Mouse (Mus musculus) NIH3T3 (cell line): ENCODE results near the gene Apobec3.
"Not testable (repeated sequence)": the region's sequence is repeated elsewhere in the genome, so short reads cannot be mapped to it uniquely, and the experiment has no call there.

Source experiments
- DNase-seq: peaks from one replicate; pipeline ENCODE4 v3.0.0-alpha.2; 2012; ENCODE audit warnings: low read depth

Gene Apobec3

DNA sequence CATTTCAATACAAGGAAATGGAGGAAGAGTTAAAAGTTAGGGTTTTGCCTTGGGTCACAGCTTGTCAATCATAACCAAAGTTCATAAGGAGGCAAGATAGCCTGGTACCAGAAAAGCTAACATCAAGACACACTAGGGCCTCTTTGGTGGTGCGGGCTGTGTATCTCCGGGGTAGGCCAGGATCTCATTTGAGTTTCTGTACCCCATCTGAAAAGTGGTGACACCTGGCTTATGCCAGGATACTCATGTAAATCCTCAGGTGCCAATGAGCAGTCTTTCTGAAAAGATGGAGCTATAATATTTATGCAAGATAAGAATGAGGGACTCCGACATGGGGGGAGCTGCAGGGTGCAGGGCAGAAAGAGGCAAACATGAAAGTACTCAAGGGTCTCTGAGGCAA, 36.9 kb downstream of the Apobec3 start:
- DNase-seq: no peak

DNA sequence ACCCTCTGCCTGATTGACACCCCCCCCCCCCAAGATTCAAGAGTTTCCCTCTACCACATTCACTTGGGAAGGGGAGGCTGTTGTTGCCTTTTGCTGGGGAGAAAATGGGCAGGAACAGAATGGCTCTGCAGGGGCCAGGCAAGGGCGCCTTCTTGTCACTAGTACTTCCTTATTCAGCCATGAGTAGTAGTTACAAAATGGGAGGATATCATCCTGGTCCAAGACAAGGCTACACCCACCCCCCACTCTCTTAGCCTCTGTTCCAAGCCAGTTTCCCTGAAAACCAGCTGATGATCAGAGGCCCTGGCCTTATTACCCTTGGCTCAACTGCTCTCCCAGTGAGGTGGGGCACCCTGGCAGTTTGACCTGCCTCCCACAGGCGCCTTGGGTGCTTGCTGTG, 37.3 kb downstream of the Apobec3 start:
- DNase-seq: no peak

DNA sequence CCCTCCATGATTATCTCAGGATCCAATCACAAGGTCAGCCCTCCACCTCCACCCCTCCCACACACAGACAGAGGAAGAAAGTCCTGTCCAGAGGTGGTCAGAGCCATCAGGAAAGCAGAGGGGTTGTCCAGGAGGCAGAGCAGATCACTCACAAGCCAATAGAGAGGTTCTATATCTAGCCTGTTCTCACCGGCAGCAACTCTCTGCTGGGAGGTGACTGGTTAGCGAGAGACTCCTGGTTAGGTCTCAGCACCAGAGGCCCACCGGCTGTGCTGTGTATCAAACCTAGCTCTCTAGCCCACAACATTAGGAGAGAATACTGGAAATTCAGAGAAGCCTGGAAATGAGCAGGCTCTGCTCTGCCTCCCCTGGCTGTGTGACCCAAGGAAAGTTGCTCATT, 38.3 kb downstream of the Apobec3 start:
- DNase-seq: no peak

DNA sequence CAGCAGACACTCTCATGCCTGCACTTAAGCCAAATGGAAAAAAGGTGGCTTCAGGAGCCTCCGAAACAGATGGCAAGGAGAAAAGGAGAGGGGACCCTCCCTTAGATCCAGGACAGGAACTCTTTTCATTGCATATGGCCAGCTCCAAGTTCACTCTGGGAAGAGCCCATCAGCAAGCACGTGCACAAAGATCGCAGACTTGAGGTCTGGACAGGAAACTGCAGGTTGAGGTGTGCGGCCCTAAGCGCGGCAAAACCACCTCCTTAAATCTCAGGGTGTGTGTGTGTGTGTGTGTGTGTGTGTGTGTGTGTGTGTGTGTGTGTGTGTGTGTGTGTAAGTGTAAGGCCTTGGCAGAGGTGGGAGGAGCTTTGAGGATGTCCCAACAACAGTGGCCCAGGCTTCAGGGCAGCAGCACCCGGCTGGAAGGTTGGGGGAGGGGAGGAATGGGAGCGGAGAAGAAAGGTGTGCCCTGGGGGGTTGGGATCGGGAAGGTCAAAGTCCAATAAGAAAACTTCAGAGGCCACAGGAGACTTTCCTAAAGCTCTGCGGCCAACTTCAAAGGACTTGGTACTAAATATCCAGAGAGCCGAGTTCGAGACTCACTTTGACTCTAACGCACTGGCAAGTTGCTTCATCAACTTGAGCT, 40.2 kb downstream of the Apobec3 start:
- DNase-seq: no peak

DNA sequence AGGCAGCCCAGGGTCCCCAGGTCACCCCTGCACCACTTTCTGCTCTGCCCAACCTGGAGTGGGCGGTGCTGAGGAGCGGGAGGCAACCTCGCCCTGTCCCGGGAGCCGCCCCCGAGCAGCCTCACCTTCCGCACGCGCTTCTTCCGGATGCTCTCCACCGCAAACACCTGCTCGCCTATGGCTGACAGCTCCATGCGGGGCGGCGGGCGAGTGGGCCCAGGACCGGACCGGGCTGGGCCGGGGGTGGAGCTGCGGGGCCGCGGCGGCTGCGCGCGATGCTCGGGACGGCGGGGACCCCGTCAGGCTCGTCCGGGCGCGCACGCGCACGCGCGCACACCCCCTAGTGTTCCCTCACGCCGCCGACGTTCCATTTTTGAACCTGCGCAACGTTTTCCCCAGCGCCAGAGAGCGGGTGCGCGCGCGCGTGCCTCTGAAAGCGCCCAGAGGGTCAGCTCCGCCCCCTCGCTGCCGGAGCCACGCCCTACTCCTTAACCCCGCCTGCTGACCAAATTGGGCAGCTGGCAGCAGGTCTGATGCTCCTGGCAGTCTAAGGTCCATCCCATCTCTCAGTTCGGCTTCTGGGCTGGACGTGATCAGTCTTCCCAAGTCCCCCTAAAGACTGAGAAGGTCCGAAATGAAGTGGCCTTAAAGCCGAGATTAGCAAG, 41.0 kb downstream of the Apobec3 start:
- peak; percentile 92 for DNase-seq

DNA sequence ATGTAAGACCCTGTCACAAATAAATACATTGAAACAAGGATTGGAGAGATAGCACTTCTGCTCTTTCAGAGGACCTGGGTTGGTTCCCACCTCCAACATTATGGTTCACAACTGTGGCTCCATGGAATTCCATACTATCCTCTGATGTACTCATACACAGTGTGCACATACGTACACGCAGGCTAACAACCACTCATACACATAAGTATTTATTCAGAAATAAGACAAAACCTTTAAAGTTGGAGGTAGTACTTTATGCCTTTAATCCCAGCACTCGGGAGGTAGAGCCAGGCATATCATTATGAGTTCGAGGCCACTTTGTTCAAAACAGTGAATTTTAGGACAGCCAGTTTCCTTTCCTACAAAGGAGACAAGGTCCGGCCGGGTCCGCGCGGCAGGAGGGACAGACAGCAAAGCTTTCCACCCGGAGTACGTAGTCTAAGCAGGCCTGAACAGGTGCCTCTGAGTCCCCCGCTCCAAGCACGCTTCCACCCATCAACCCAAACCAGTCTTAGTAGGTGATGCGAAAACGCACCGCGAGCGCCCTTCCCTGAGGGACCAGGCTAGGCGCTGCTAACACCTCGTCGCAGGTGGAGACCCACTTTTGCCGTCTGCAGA, 41.7 kb downstream of the Apobec3 start:
- no peak for DNase-seq

DNA sequence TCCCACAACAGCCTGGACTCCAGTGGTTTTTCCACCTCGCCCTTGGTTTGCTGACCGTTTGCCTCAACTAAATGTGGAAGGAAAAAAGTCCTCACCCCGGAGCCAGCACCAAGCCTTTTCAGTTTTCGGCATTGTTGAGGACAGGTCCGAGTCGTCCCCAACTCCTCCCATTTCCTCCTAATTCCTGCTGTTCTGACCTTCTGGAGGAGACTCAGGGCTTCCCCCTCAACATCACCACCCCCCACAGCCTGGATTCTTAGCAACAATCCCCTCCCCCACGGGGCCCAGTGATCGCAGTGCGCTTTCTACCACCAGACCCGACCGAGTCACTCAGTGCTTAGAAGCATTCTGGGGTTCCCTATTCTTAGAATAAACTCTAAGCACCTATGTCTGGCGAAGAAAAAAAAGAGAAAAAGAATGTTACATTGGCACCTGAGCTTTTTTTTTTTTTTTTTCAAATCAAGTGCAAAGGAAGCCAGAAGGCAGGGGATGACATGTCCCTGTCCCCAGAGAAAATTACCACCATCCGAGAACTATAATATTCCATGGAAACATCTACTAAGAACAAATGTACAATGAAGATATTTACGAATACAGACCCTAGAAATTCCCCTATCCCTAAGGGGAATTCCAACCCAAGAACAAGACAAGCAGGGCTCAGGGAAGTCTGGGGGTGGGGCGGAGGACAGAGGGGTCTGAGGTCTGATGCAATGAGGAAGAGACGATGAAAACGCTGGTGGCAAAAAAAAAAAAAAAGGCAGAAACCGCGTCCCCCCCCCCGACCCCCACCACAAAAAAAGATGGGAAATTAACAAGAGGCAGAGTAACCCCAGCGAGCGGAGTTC, 42.4 kb downstream of the Apobec3 start:
- no peak for DNase-seq

DNA sequence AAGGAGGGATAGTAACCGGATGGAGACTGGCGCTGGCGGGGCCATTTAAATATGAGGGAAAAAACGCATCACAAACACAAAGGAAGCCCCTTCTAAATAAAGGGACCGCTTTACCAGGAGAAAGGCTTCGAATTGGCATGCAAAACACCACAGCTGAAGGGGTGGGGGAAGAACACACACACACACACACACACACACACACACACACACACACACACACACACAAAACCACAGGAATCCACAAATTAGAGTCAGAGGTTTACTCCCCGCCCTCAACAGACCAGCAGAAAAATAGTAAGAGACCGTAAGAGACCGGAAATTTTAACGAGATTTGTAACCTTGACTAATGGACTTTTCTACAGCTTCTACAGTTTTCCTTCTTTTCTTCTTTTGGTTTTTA, 43.3 kb downstream of the Apobec3 start:
- peak; percentile 67 for DNase-seq

DNA sequence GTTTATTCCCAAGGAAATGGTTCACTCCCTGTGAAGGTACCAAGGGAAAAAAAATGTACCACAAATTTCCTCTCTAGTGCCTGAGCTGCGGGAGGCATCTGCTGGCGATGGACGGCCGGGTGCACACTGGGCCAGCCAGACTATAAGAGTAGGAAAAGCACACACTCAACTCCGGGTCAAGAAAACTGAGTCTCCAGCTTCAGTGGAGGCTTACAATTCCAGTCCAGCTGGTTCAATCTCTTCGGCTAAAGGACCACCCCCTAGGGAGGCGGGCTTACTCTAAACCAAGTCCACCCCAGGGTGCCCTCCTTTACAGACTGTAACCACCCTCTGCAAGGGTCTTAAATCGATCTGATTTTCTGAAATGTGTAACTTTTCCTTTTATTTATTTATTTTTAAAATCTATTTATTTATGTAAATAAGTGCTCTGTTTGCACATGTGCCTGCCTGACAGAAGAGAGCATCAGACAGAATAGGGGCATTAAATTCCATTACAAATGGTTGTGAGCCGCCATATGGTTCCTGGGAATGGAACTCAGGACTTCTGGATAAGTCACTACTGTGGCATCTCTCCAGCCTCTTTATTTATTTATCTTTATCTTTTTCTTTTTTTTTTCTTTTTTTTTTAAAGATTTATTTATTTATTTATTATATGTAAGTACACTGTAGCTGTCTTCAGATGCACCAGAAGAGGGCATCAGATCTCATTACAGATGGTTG, 44.4 kb downstream of the Apobec3 start:
- DNase-seq: peak; percentile 83

DNA sequence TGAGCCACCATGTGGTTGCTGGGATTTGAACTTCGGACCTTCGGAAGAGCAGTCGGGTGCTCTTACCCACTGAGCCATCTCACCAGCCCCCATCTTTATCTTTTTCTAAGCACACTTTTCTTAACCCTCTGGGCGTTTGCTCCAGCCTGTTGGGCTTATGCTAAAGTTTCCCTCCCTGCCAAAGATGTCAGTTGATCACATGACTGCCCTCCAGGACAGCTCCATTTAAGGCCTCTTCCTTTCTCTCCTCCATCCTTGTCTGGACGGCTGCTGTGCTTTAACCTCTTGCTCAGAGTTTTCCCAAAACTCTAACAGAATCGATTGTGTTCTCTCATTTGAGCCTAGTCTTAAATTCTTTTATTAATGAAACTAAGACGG, 44.9 kb downstream of the Apobec3 start:
- peak; percentile 83 for DNase-seq

DNA sequence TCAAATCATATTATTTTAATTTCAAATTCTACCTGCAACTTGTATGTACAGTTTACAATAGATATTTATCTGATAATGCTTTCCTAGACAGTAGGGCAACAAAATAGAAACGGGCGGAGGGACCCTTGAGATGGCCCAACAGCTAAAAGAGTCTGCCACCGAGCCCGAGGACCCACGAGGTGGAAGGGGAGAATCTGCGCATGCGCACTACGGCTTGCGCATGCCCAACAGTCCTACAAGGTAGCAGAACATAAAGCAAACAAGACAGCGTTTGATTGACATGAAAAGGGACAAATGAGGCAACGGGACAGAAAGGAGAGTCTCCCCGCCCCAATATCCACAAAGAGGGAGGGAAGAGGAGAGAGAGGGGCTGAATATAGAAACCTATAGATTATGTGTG, 47.6 kb downstream of the Apobec3 start:
- no peak for DNase-seq

DNA sequence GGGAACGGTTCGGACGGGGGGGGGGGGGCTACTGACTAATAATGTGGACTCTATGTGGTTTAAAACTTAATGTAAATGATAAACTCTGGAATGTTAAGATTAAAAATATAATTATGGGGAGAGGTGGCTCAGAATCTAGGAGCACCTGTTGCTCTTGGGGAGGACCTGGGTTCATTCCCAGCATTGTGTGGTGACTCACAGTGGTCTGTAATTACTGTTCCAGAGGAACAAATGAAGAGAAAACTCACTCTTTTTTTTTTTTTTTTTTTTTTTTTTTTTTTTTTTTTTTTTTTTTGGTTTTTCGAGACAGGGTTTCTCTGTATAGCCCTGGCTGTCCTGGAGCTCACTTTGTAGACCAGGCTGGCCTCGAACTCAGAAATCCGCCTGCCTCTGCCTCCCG, 48.0 kb downstream of the Apobec3 start:
- not testable (repeated sequence) for DNase-seq

DNA sequence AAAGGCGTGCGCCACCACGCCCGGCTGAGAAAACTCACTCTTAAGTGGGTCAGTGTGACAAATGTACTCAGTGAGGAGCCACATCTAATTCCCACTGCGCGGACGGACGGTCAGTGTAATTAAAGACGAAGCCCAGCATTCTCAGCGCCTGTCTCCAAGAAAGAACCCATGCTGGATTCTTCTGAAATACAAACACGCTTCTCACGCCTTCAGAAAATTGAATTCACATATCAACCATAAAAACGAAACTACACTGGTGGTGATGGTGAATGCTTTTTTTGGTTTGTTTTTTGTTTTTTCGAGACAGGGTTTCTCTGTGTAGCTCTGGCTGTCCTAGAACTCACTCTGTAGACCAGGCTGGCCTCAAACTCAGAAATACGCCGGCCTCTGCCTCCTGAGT, 48.5 kb downstream of the Apobec3 start:
- no peak for DNase-seq

DNA sequence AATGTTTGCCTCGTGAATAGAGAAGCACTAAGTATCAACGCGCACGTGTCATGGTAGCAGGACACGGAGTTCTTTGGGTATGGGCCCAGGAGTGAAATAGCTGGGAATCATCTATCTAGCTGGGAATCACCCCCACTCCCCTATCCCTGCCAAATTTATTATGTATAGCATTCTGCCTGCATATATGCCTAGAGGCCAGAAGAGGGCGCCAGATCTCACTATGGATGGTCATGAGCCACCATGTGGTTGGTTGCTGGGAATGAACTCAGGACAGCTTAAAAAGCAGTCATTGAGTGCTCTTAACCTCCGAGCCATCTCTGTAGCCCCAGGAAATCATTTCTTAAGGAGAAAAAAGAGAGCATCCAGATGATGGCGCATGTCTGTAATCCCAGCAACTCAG, 49.5 kb downstream of the Apobec3 start:
- peak; percentile 72 for DNase-seq

DNA sequence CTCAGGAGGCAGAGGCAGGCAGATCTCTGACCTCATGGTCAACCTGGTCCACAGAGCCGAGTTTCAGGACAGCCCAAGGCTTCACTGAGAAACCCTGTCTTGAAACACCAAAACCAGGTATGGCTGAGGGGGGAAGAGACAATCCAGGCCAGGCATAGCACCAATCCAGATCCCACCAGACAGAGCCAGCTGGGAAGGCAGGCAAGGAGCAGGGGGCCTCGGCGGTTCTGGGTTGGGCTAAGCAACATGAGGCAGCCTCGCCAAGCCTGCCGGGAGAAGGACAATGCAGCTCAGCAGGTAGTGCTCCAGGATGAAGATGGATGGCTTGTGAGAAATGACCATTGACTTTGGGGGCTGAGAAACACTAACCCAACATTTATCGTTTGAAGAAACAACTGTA, 51.1 kb downstream of the Apobec3 start:
- DNase-seq: no peak

DNA sequence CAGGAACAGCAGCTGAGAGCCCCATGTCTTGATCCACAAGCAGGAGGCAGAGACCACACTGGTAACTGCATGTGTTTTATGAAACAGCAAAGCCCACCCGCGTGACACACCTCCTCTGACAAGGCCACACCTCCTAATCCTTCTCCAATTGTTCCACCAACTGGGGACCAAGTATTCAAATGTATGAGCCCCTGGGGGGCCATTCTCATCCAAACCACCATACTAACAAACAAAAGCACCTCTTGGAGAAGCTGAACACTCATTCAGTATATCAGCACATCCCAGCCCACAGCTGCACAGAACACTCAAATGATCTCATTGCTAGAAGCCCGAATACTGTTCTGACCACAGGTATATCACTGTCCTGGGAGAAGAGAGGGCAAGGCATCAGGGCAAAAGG, 52.1 kb downstream of the Apobec3 start:
- no peak for DNase-seq

DNA sequence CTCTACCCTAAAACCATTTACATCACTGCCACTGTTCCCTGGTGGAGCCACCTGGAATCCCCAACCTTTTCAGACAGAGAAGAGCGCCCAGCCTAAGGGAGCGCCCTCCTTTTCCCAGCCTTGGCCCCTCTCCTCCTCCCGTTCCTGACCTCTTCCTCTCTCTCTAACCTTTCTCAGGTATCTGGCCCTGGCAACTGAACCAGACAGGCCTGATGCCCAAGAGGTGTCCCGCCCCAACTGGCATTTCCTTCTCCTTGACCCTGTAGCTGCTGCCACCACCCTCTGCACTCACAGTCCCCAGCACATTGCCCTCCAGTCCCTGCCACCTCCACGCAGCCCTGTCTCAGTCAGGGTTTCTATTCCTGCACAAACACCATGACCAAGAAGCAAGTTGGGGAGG, 53.5 kb downstream of the Apobec3 start:
- DNase-seq: no peak

DNA sequence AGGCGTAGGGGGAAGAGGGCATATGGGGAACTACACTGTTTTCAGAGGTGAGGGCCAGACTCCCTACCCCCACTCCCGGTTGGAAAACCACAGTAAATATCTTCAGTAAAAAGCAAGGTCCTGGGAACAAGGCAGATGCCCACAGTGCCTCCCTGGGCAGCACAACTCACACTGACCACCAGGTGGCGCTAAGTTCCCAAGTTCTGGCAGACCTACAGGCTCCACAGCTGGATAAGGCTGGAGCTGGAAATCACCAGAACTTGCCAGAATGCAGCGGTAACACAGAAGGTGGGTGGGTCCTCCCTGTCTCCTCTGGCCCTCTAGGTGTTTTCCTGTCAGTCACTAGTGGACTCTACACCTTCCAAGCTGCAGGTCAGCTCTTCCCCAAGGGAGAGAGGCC, 54.6 kb downstream of the Apobec3 start:
- DNase-seq: peak; percentile 96

DNA sequence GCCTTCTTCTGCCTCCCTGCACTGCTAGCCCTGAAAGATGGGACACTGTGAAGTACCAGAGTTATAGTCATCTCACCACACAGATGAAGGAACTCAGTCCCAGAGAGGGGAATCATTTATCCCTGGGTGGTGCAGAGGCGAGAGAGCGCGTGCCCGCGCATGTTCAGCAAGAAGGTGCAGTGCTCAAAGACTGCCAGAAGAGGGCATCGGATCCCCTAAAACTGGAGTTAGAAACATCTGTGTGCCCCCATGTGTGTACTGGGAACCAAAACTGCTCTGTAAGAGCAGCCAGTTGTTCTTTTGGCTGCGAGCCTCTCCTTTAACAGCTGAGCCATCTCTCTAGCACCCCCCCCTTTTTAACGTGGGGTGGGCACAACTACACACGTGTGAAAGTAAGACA, 55.3 kb downstream of the Apobec3 start:
- no peak for DNase-seq

DNA sequence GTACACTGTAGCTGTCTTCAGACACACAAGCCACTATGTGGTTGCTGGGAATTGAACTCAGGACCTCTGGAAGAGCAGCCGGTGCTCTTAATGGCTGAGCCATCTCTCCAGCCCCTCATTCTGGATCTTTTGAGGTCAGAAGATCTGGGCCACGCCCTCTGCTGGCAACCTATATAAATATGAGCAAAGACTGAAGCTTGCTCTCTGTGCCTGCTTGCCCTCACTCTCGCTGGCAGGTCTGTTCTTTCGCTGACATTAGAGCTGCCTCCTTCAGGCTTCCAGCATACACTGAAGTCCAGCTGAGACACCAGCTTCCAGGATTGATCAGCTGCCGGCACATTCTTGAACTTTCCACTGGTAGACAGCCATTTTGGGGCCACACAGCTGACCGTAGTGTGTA, 56.2 kb downstream of the Apobec3 start:
- DNase-seq: peak; percentile 50

DNA sequence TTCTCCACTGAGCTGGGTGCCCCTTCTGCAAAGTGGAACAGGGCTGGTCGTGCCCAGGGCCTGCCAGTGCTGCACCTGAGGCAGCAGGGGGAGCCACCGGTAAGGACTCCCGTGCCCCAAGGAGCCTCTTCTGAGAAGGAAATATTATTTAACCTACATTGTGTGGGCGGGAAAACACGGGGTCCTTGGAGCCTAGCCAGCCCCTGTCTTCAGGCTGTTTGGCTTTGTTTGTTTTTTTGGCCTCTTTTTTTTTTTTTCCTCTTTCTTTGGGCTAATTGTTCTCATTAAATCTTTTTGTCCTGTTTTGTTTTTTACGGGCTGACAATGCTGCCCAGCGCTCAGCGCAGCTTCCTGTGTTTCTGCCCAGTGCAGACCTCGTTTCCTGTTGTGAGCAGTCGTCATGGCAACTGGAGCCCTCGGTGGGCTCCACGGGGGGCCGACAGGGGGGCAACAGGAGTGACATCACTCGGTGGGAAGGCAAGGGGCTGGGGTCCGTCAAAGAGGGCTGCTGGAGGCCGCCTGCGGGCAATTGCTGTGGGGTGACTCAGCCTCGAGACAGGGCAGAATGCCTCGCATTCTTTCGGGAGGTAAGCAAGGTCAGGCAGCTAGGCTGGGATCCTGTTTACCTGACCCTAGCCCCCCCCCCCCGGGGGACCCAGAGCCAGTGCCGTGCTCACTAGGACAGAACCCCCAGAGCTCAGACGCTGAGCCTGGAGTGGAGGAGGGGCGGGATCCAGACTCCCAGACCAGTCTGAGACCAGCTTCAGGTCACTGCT, 59.0 kb downstream of the Apobec3 start:
- peak; percentile 73 for DNase-seq
